Mouse (Mus musculus) liver, embryonic 14.5 days (tissue): ENCODE measurements at regions not wholly inside any gene's neighbourhood (a gene's known extent, or its start where the extent isn't known, plus 50 kb on each side); places are given as distances from the start of the nearest gene placed in this dataset.

Experiments used
- ATAC-seq: fragments of 200-750 bp; cut with Nextera tagmentation; 2 replicates; pipeline ENCODE4 v1.8.0; 2017; ENCODE audit warnings: moderate number of reproducible peaks, mild to moderate bottlenecking, moderate library complexity; ENCODE audit not compliant: insufficient read depth
- DNase-seq, 3 experiments: peaks; one replicate each; pipeline ENCODE4 v3.0.0-alpha.2; 2012 to 2013; ENCODE audit warnings: low read depth in 3 of 3, low spot score in 3 of 3
- H3K27ac ChIP-seq: fragments of 300-500 bp; sonication (generic); 2 replicates; pipeline ENCODE4 v1.5.1; 2014; ENCODE audit warnings: moderate library complexity, mild to moderate bottlenecking, control low read depth, inconsistent platforms
- H3K27me3 ChIP-seq: fragments of 300-500 bp; sonication (generic); 2 replicates; pipeline ENCODE4 v1.6.1; 2014; ENCODE audit warnings: mild to moderate bottlenecking, low read length, moderate library complexity; ENCODE audit not compliant: control insufficient read depth, insufficient read depth
- H3K36me3 ChIP-seq: fragments of 300-500 bp; sonication (generic); replicated peaks from 2 replicates; pipeline ENCODE4 v1.6.1; 2014; ENCODE audit warnings: low read depth; ENCODE audit not compliant: control insufficient read depth, insufficient read depth
- H3K4me1 ChIP-seq, 2 experiments: fragments of 200-500 bp in 1 of 2; fragments of 300-500 bp in 1 of 2; sonication (generic) in 1 of 2; replicated peaks; 2 replicates each; pipeline ENCODE4 v1.6.1; 2012 to 2014; ENCODE audit warnings: antibody characterized with exemption in 1 of 2, inconsistent platforms in 1 of 2, low read length in 1 of 2; ENCODE audit not compliant: control insufficient read depth in 2 of 2, insufficient read depth in 2 of 2
- H3K4me2 ChIP-seq: fragments of 300-500 bp; sonication (generic); 2 replicates; pipeline ENCODE4 v1.6.1; 2014; ENCODE audit warnings: low read depth, mild to moderate bottlenecking, control low read depth, moderate library complexity
- H3K4me3 ChIP-seq, 2 experiments: fragments of 200-500 bp in 1 of 2; fragments of 300-500 bp in 1 of 2; sonication (generic) in 1 of 2; 2 replicates each; pipeline ENCODE4 v1.5.1; 2012 to 2014; ENCODE audit warnings: low read depth in 2 of 2, low read length in 2 of 2, mild to moderate bottlenecking in 2 of 2, control low read depth in 1 of 2, inconsistent platforms in 1 of 2, moderate library complexity in 1 of 2; ENCODE audit not compliant: insufficient read depth in 1 of 2
- H3K9ac ChIP-seq: fragments of 300-500 bp; sonication (generic); replicated peaks from 2 replicates; pipeline ENCODE4 v1.6.1; 2014; ENCODE audit warnings: mild to moderate bottlenecking, control low read depth, moderate library complexity
- H3K9me3 ChIP-seq: fragments of 300-500 bp; sonication (generic); 2 replicates; pipeline ENCODE4 v1.6.1; 2016; ENCODE audit warnings: low read length, mixed read lengths; ENCODE audit not compliant: control insufficient read depth
- CTCF ChIP-seq: IDR thresholded peaks from 2 replicates; pipeline ENCODE4 v1.5.1; 2016; ENCODE audit warnings: antibody characterized with exemption, low read depth, control low read depth
- EP300 ChIP-seq: IDR thresholded peaks from 2 replicates; pipeline ENCODE4 v1.6.1; 2016; ENCODE audit warnings: antibody characterized with exemption, low read depth
- WGBS: fragments of 180-500 bp; shearing (Covaris S2); extraction: QIAGEN DNeasy Blood & Tissue Kit; methylation state at CpG from one replicate; pipeline ENCODE4 v1.1.7; 2014; ENCODE audit not compliant: insufficient replicate concordance; 5-methylcytosine and 5-hydroxymethylcytosine counted together

- ATAC-seq (no peak), DNase-seq (no peak)
- Histone ChIP-seq H3K9ac (no peak overlapping the region), H3K36me3 (no peaks in the 10 kb centered on the region), H3K27me3 (no peaks in the 10 kb centered on the region), H3K9me3 (no peaks in the 10 kb centered on the region), H3K4me1 (no peaks in the 10 kb centered on the region), H3K4me2 (no peak overlapping the region), H3K27ac (no peak overlapping the region), H3K4me3 (no peak overlapping the region)
- TF ChIP-seq EP300 (no peak), CTCF (no peak)
- 39% methylated on average over 5 of the region's 5 CpGs for WGBS
Observed at GRCm38 (mm10) chr7:136675041-136675440, 219.4 kb upstream of the Mgmt start.

GRCm38 (mm10) chr7:136676104-136676503 lies 218.3 kb upstream of the Mgmt start:
- no peaks in the 10 kb centered on the region for H3K9me3 ChIP-seq
- no peak for ATAC-seq
- no peaks in the 10 kb centered on the region for H3K27me3 ChIP-seq
- H3K4me3 ChIP-seq = no peak overlapping the region
- 49% methylated on average over 6 of the region's 6 CpGs for WGBS
- no peak for DNase-seq
- no peak overlapping the region for H3K4me2 ChIP-seq
- H3K36me3 ChIP-seq = no peaks in the 10 kb centered on the region
- H3K9ac ChIP-seq = no peak overlapping the region
- TF ChIP-seq EP300 (no peak), CTCF (no peak)
- no peak overlapping the region for H3K27ac ChIP-seq
- H3K4me1 ChIP-seq = no peaks in the 10 kb centered on the region

- DNase-seq = no peak
Observed at GRCm38 (mm10) chr7:136676987-136677545, 217.3 kb upstream of the Mgmt start.

GRCm38 (mm10) chr7:136689579-136689978 lies 204.8 kb upstream of the Mgmt start:
- ATAC-seq (no peak), DNase-seq (no peak)
- WGBS = 18% methylated on average over 6 of the region's 6 CpGs
- no peak overlapping the region for H3K4me2 ChIP-seq
- no peak overlapping the region for H3K27ac ChIP-seq
- no peak for TF ChIP-seq EP300
- no peak for TF ChIP-seq CTCF
- H3K4me3 ChIP-seq = no peak overlapping the region
- no peaks in the 10 kb centered on the region for H3K36me3 ChIP-seq
- H3K9me3 ChIP-seq = no peaks in the 10 kb centered on the region
- no peaks in the 10 kb centered on the region for H3K4me1 ChIP-seq
- H3K27me3 ChIP-seq = no peaks in the 10 kb centered on the region
- H3K9ac ChIP-seq = no peak overlapping the region

More at GRCm38 (mm10) chr7:136676987-136677545, 217.3 kb upstream of the Mgmt start:
- H3K4me3 ChIP-seq = no peak overlapping the region
- H3K36me3 ChIP-seq = no peaks in the 10 kb centered on the region
- TF ChIP-seq CTCF (no peak), EP300 (no peak)
- H3K27me3 ChIP-seq = no peaks in the 10 kb centered on the region
- H3K4me2 ChIP-seq = no peak overlapping the region
- 73% methylated on average over 17 of the region's 17 CpGs for WGBS
- H3K9ac ChIP-seq = no peak overlapping the region
- H3K4me1 ChIP-seq = no peaks in the 10 kb centered on the region
- no peak for ATAC-seq
- H3K9me3 ChIP-seq = no peaks in the 10 kb centered on the region
- no peak overlapping the region for H3K27ac ChIP-seq

- no peak overlapping the region for H3K4me2 ChIP-seq
- no peaks in the 10 kb centered on the region for H3K9me3 ChIP-seq
- H3K27ac ChIP-seq = no peak overlapping the region
- no peaks in the 10 kb centered on the region for H3K36me3 ChIP-seq
- H3K9ac ChIP-seq = no peak overlapping the region
- no peak for ATAC-seq
- WGBS = 71% methylated on average over 1 of the region's 1 CpGs
- no peak overlapping the region for H3K4me3 ChIP-seq
- no peaks in the 10 kb centered on the region for H3K4me1 ChIP-seq
- H3K27me3 ChIP-seq = no peaks in the 10 kb centered on the region
- DNase-seq = no peak
- no peak for TF ChIP-seq EP300
- TF ChIP-seq CTCF = no peak
Observed at GRCm38 (mm10) chr7:136706246-136706645, 188.2 kb upstream of the Mgmt start.
